Mouse (Mus musculus): ENCODE measurements around the gene Zfp398. TPM values are rescaled to one million over a fixed set of nuclear protein-coding genes. Genes with fewer than 3 reads are reported as not detected.
A peak's percentile ranks its signal among the peaks of the same experiment; 100 is the strongest.

Zfp398 gene
- polyA plus RNA-seq, 1 experiment from 2014 or later: 8.6 TPM

DNA sequence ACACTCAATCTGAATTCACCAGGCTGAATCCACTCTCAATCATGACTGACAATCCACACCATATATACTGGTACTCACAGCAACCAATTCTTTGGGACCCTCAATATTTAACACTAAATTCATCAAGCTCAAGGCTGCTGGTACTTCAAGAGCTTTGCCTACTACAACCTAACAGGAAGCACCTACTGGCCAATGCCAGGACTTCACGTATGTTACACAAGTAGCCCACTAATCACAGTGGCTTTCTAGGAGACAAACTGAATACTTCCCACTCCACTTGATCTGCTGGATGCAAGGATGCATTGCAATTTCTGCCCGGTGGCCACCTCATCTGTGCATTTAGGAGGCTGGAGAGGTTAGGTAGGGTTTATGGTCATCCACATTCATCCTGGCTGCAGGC is 25.3 kb upstream of the Zfp398 start:
- peak overlapping the region; percentile 85 for H3K4me3 ChIP-seq
- H3K27me3 ChIP-seq (replicated peaks; ENCODE audit: low read depth, poor library complexity, severe bottlenecking): no peaks in the 10 kb centered on the region
- 82% methylated on average over 2 of the region's 2 CpGs for whole genome bisulfite sequencing
- DNase-seq (ENCODE audit: low spot score): no peak
- H3K9me3 ChIP-seq: no peaks in the 10 kb centered on the region
- H3K4me1 ChIP-seq: peaks cover 36% of the 10 kb centered on the region
- H3K36me3 ChIP-seq (replicated peaks): peaks cover 53% of the 10 kb centered on the region
- no peak overlapping the region for H3K27ac ChIP-seq (replicated peaks)

GRCm38 (mm10) chr6:47811324-47811723 is 24.1 kb upstream of the Zfp398 start:
- Histone ChIP-seq H3K9me3 (no peaks in the 10 kb centered on the region), H3K4me3 (peak overlapping the region; percentile 85), H3K36me3 (replicated peaks) (peaks cover 42% of the 10 kb centered on the region), H3K27me3 (replicated peaks; ENCODE audit: low read depth, poor library complexity, severe bottlenecking) (no peaks in the 10 kb centered on the region), H3K4me1 (peaks cover 36% of the 10 kb centered on the region), H3K27ac (replicated peaks) (peak overlapping the region; percentile 95)
- 63% methylated on average over 5 of the region's 5 CpGs for WGBS
- no peak for DNase-seq (ENCODE audit: low spot score)

GRCm38 (mm10) chr6:47812271-47812915 is 23.1 kb upstream of the Zfp398 start:
- Histone ChIP-seq H3K4me1 (peaks cover 36% of the 10 kb centered on the region), H3K9me3 (no peaks in the 10 kb centered on the region), H3K27ac (replicated peaks) (peak overlapping the region; percentile 95), H3K27me3 (replicated peaks; ENCODE audit: low read depth, poor library complexity, severe bottlenecking) (no peaks in the 10 kb centered on the region), H3K36me3 (replicated peaks) (peaks cover 36% of the 10 kb centered on the region), H3K4me3 (peak overlapping the region; percentile 85)
- 2% methylated on average over 17 of the region's 17 CpGs for WGBS
- DNase-seq (ENCODE audit: low spot score): no peak

DNA sequence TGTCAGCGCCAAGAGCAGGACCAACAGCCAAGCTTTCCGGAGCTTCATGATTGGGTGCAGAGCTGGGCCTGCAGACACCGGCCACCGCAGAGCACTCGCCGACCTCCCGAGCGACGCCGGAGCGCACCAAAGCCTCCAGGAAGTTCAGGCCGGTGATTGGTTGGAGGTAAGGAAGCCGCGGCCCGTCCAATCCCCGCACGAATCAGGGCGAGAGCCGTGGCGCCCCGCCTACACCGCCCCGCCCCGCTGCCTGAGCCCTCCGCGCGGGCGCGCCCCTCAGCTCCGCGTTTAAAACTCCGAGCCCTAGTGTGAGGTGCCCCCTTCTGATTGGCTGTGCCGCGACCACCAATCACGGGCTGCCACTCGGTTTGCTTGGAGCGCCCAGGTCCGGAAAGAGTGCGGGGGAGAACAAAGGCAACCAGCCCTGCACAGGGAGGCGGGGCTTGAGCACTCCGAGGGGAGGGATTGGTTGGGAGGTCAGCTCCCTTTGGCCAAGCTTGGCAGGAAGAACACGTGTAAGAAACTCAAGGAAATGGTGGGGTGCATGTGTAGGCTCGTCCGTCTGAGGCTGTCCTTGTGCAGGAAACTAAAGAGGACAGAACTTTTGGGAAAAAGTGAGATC is 22.1 kb upstream of the Zfp398 start, which contains the start of gene Pdia4:
Gene Pdia4 (minus strand): TSS at position 174 of the 622 bp plus-strand sequence.
- under 1% methylated on average over 44 of the region's 44 CpGs for whole genome bisulfite sequencing
- Histone ChIP-seq H3K36me3 (replicated peaks) (peaks cover 35% of the 10 kb centered on the region), H3K27ac (replicated peaks) (peak within 1 kb of the TSS; percentile 95), H3K9me3 (no peaks in the 10 kb centered on the region), H3K27me3 (replicated peaks; ENCODE audit: low read depth, poor library complexity, severe bottlenecking) (no peaks in the 10 kb centered on the region), H3K4me3 (peak within 1 kb of the TSS; percentile 85), H3K4me1 (peaks cover 36% of the 10 kb centered on the region)
- peak; percentile 100 for DNase-seq (ENCODE audit: low spot score)

- Histone ChIP-seq H3K4me1 (peaks cover 14% of the 10 kb centered on the region), H3K27me3 (replicated peaks; ENCODE audit: low read depth, poor library complexity, severe bottlenecking) (no peaks in the 10 kb centered on the region), H3K4me3 (no peak overlapping the region), H3K36me3 (replicated peaks) (peaks cover 37% of the 10 kb centered on the region), H3K27ac (replicated peaks) (no peak overlapping the region), H3K9me3 (no peaks in the 10 kb centered on the region)
- no peak for DNase-seq (ENCODE audit: low spot score)
- 100% methylated on average over 1 of the region's 1 CpGs for WGBS
These were observed 19.3 kb upstream of the Zfp398 start for GRCm38 (mm10) chr6:47816151-47816550.

- DNase-seq (ENCODE audit: low spot score): no peak
- H3K4me3 ChIP-seq: no peak overlapping the region
- no peak overlapping the region for H3K27ac ChIP-seq (replicated peaks)
- peaks cover 5% of the 10 kb centered on the region; the same call in 1 of the 2 replicates for H3K4me1 ChIP-seq
- no peaks in the 10 kb centered on the region for H3K27me3 ChIP-seq (replicated peaks; ENCODE audit: low read depth, poor library complexity, severe bottlenecking)
- no peaks in the 10 kb centered on the region for H3K9me3 ChIP-seq
- WGBS: 93% methylated on average over 8 of the region's 8 CpGs
- H3K36me3 ChIP-seq (replicated peaks): peaks cover 62% of the 10 kb centered on the region
These were observed 16.7 kb upstream of the Zfp398 start for GRCm38 (mm10) chr6:47818721-47819120.

- H3K36me3 ChIP-seq (replicated peaks): peaks cover 73% of the 10 kb centered on the region
- DNase-seq (ENCODE audit: low spot score): no peak
These were observed 15.7 kb upstream of the Zfp398 start for GRCm38 (mm10) chr6:47819626-47820325.

GRCm38 (mm10) chr6:47821236-47821635 is 14.2 kb upstream of the Zfp398 start:
- Histone ChIP-seq H3K4me3 (no peak overlapping the region), H3K27ac (replicated peaks) (no peak overlapping the region), H3K9me3 (no peaks in the 10 kb centered on the region), H3K4me1 (no peaks in the 10 kb centered on the region), H3K27me3 (replicated peaks; ENCODE audit: low read depth, poor library complexity, severe bottlenecking) (no peaks in the 10 kb centered on the region), H3K36me3 (replicated peaks) (peaks cover 87% of the 10 kb centered on the region)
- DNase-seq (ENCODE audit: low spot score): no peak
- WGBS: 90% methylated on average over 5 of the region's 5 CpGs

More at GRCm38 (mm10) chr6:47819626-47820325, 15.7 kb upstream of the Zfp398 start:
- H3K4me3 ChIP-seq: no peak overlapping the region
- no peaks in the 10 kb centered on the region for H3K4me1 ChIP-seq
- no peaks in the 10 kb centered on the region for H3K27me3 ChIP-seq (replicated peaks; ENCODE audit: low read depth, poor library complexity, severe bottlenecking)
- no peak overlapping the region for H3K27ac ChIP-seq (replicated peaks)
- H3K9me3 ChIP-seq: no peaks in the 10 kb centered on the region
- 94% methylated on average over 23 of the region's 23 CpGs for WGBS

DNA sequence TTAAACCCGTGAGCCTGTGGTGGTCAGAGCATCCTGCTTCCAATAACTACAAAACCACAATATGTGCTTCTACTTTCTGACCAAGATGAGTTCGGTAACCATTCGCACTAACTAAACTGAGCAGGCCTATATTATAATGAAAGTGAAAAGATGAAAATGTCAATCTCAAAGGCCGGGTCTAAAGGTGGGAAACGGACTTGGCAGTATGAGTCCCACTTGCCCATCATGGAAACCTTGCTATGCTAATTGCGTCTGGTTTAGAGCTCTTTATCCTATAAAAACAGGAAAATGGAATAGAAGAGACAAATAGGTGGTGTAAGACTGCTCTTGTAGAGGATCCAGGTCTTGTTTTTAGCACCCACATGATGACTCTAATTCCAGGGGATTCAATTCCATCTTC is 13.7 kb upstream of the Zfp398 start:
- no peaks in the 10 kb centered on the region for H3K4me1 ChIP-seq
- H3K27ac ChIP-seq (replicated peaks): no peak overlapping the region
- DNase-seq (ENCODE audit: low spot score): no peak
- H3K36me3 ChIP-seq (replicated peaks): peaks cover 89% of the 10 kb centered on the region
- H3K9me3 ChIP-seq: no peaks in the 10 kb centered on the region
- no peaks in the 10 kb centered on the region for H3K27me3 ChIP-seq (replicated peaks; ENCODE audit: low read depth, poor library complexity, severe bottlenecking)
- H3K4me3 ChIP-seq: no peak overlapping the region
- WGBS: 92% methylated on average over 6 of the region's 6 CpGs

DNA sequence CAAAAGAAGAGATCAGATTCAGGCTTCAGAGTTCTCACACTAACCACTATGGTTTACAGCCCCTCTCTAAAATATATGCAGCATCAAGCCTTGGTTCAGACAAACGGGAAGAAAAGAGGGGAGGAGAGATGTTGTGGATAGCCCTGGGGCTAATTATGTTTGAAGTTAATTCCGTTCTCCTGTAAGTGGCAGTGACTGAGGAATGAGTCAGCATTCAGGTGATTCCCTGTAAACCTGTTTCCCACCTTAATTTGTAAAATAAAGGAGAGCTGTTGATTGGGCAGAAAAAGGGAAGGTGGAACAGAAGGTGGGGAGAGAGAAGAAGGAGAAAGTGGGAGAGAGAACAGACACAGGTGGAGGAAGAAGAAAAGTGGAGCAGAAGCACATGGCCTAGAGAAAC is 11.2 kb upstream of the Zfp398 start:
- DNase-seq (ENCODE audit: low spot score): no peak
- no peak overlapping the region for H3K4me3 ChIP-seq
- no peaks in the 10 kb centered on the region for H3K9me3 ChIP-seq
- peaks cover 2% of the 10 kb centered on the region; the same call in 1 of the 2 replicates for H3K4me1 ChIP-seq
- no peaks in the 10 kb centered on the region for H3K27me3 ChIP-seq (replicated peaks; ENCODE audit: low read depth, poor library complexity, severe bottlenecking)
- H3K27ac ChIP-seq (replicated peaks): no peak overlapping the region
- H3K36me3 ChIP-seq (replicated peaks): peaks cover 71% of the 10 kb centered on the region
- 57% methylated on average over 2 of the region's 2 CpGs for WGBS

- Histone ChIP-seq H3K36me3 (replicated peaks) (peaks cover 39% of the 10 kb centered on the region), H3K4me3 (no peak overlapping the region), H3K4me1 (peaks cover 8% of the 10 kb centered on the region), H3K27ac (replicated peaks) (no peak overlapping the region), H3K9me3 (no peaks in the 10 kb centered on the region), H3K27me3 (replicated peaks; ENCODE audit: low read depth, poor library complexity, severe bottlenecking) (no peaks in the 10 kb centered on the region)
- WGBS: 95% methylated on average over 4 of the region's 4 CpGs
- DNase-seq (ENCODE audit: low spot score): no peak
These were observed 8.0 kb upstream of the Zfp398 start for GRCm38 (mm10) chr6:47827462-47827861.

- Histone ChIP-seq H3K27ac (replicated peaks) (no peak overlapping the region), H3K4me3 (peak overlapping the region; percentile 85), H3K36me3 (replicated peaks) (peaks cover 24% of the 10 kb centered on the region), H3K27me3 (replicated peaks; ENCODE audit: low read depth, poor library complexity, severe bottlenecking) (no peaks in the 10 kb centered on the region), H3K4me1 (peaks cover 8% of the 10 kb centered on the region), H3K9me3 (no peaks in the 10 kb centered on the region)
- DNase-seq (ENCODE audit: low spot score): no peak
- 44% methylated on average over 1 of the region's 1 CpGs for WGBS
These were observed 6.5 kb upstream of the Zfp398 start for GRCm38 (mm10) chr6:47828950-47829349.

All from embryonic facial prominence, embryonic 10.5 days (tissue).